Mouse (Mus musculus): ENCODE data around the gene 2010111I01Rik.

DNA sequence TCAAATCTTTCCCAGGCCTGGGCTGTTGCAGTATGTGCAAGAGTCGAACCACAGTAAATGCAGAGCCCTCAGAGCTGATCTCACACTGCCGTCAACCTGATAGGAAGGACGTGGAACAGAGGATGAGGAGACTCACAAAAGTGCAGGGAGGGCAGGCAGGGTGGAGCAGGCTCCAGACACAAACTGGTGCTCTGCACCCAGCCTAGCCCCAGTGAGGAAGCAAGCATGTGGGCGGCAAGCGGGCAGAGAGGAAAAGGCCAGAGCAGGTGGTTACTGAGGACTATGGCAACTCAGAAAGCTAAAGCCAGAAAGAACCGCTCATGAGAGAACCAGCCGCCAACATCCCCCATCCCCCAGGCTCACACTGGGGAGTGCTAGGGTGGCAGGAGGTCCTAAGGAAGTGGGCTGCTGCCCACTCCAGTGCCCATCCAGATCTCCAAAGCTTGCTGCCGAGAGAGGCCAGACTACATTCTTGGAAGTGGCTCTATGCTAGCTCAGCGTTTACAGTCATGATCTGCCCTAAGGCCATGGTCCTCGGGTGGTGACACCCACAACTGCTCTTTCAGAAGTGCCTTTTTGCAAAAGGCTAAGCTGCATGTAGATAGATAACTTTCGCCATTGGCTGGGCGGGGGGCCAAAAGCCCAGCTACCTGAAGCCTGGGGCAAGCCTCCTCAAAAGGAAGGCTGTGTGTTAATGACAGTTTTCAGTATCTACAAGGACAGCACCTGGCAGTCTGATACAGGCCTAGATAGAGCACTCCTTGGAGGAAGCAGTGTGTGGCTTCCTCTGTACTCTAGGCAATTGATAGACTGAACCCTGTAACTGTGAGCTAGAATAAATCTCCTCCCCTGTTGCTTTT is 349.3 kb downstream of the 2010111I01Rik start:
- TF ChIP-seq CTCF (IDR thresholded peaks at IDR 0.05; ENCODE audit: low read depth), result no peak
- TF ChIP-seq EP300 (IDR thresholded peaks at IDR 0.05; ENCODE audit: low read depth), result no peak

All from heart, postnatal 0 days (tissue).